22 mouse cellular contexts compared by ENCODE assay signal in the genomic region with DNA sequence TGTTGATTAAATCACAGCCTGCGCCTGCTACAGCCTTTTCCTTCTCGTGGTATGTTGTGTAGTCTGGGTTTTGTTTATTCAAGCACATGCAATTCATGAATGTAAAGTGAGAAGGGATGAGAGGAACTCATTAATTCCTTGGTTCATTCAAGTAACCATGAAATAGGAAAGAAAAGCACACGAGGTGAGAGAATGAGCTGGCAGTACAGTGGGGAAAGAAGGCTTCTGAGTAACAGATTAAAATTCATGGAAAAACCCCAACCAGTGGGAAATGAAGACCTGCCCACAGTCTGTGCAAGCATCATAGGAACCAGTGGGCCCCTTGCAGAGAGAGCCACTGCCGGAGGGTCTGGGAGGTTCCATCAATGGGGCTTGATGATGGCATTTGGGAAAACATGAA.
A peak's percentile ranks its signal among the peaks of the same experiment; 100 is the strongest.
DNase-seq lines count a peak whose midpoint lies in the region; ATAC-seq and TF ChIP-seq lines count a peak whose summit lies in the region.
"Had no signal": no experiment of that assay in that cellular context is flagged by ENCODE, and none has a peak within 500 bp of the region (broad histone marks: within the 10 kb centered on the region; RNA-seq: fewer than 3 reads in every experiment).

No protein-coding gene starts in this region.

- no peak overlapping the region for H3K9ac ChIP-seq in forebrain, embryonic 13.5 days
- H3K9ac ChIP-seq in forebrain, embryonic 12.5 days = no peak overlapping the region
- H3K9ac ChIP-seq in hindbrain, embryonic 12.5 days = no peak overlapping the region
- H3K9ac ChIP-seq in hindbrain, embryonic 16.5 days (ENCODE audit: low read depth, low read length) = no peak overlapping the region
- no peak overlapping the region for H3K9ac ChIP-seq in midbrain, embryonic 13.5 days (replicated peaks)
- H3K9ac ChIP-seq in forebrain, postnatal 0 days = no peak overlapping the region
- H3K9ac ChIP-seq: heart, embryonic 13.5 days; hindbrain, embryonic 13.5 days had no signal

- H3K4me1 ChIP-seq in forebrain, embryonic 13.5 days = peaks cover 14% of the 10 kb centered on the region
- H3K4me1 ChIP-seq in forebrain, embryonic 12.5 days = peaks cover 10% of the 10 kb centered on the region
- 0 out of 2 replicates have a peak, but pooled peaks cover 5% of the 10 kb centered on the region for H3K4me1 ChIP-seq in hindbrain, embryonic 12.5 days
- H3K4me1 ChIP-seq in hindbrain, embryonic 16.5 days (ENCODE audit: control insufficient read depth, insufficient read depth, low read depth, low read length) = no peaks in the 10 kb centered on the region
- peaks cover 18% of the 10 kb centered on the region; the same call in 1 of the 2 replicates for H3K4me1 ChIP-seq in midbrain, embryonic 10.5 days
- peaks cover 17% of the 10 kb centered on the region for H3K4me1 ChIP-seq in midbrain, embryonic 13.5 days (replicated peaks)
- H3K4me1 ChIP-seq in forebrain, postnatal 0 days (ENCODE audit: insufficient read depth) = no peaks in the 10 kb centered on the region
- H3K4me1 ChIP-seq: heart, embryonic 10.5 days; heart, embryonic 13.5 days had no signal

- H3K36me3 ChIP-seq in forebrain, embryonic 13.5 days (ENCODE audit: poor library complexity, severe bottlenecking) = no peaks in the 10 kb centered on the region
- no peaks in the 10 kb centered on the region for H3K36me3 ChIP-seq in forebrain, embryonic 12.5 days (replicated peaks)
- H3K36me3 ChIP-seq in hindbrain, embryonic 12.5 days = no peaks in the 10 kb centered on the region
- no peaks in the 10 kb centered on the region for H3K36me3 ChIP-seq in hindbrain, embryonic 16.5 days (ENCODE audit: control insufficient read depth, insufficient read depth, low read length)
- H3K36me3 ChIP-seq in midbrain, embryonic 10.5 days = no peaks in the 10 kb centered on the region
- H3K36me3 ChIP-seq in midbrain, embryonic 13.5 days = no peaks in the 10 kb centered on the region
- no peaks in the 10 kb centered on the region for H3K36me3 ChIP-seq in forebrain, postnatal 0 days (ENCODE audit: insufficient read depth)
- H3K36me3 ChIP-seq: heart, embryonic 10.5 days; heart, embryonic 13.5 days; hindbrain, embryonic 13.5 days had no signal

- no peak for TF ChIP-seq CTCF in forebrain, postnatal 0 days (IDR thresholded peaks at IDR 0.05; ENCODE audit: low read depth)

- no peak for DNase-seq in midbrain, embryonic 10.5 days (ENCODE audit: low spot score)
- DNase-seq in forebrain, postnatal 0 days = no peak
- DNase-seq in gastrocnemius, postnatal 25 days = no peak
- DNase-seq: adrenal gland, adult 8-10 months; adrenal gland, postnatal 25 days; cerebellum, adult 18-20 months; cerebellum, adult 9-10 months; cerebellum, postnatal 14 days; gastrocnemius, postnatal 36 days; heart, adult 2 months; heart, postnatal 14 days; heart, postnatal 4 days had no signal

- peak; percentile 62 for ATAC-seq in forebrain, embryonic 13.5 days
- no peak for ATAC-seq in forebrain, embryonic 12.5 days (ENCODE audit: low FRiP score)
- ATAC-seq in hindbrain, embryonic 12.5 days (ENCODE audit: low FRiP score) = no peak
- ATAC-seq in hindbrain, embryonic 16.5 days = no peak
- no peak for ATAC-seq in midbrain, embryonic 13.5 days
- peak; percentile 42; the same call in 1 of the 2 replicates for ATAC-seq in forebrain, postnatal 0 days
- ATAC-seq: activated CD4-positive, CD25-positive, alpha-beta regulatory T cell, adult 4 months; intestine, postnatal 0 days had no signal

- H3K4me2 ChIP-seq in forebrain, embryonic 13.5 days = no peak overlapping the region
- H3K4me2 ChIP-seq in forebrain, embryonic 12.5 days = no peak overlapping the region
- H3K4me2 ChIP-seq in hindbrain, embryonic 12.5 days (replicated peaks) = no peak overlapping the region
- no peak overlapping the region for H3K4me2 ChIP-seq in hindbrain, embryonic 16.5 days (ENCODE audit: low read length)
- H3K4me2 ChIP-seq in midbrain, embryonic 13.5 days (replicated peaks) = no peak overlapping the region
- H3K4me2 ChIP-seq in forebrain, postnatal 0 days (ENCODE audit: low read depth) = no peak overlapping the region
- H3K4me2 ChIP-seq: heart, embryonic 13.5 days; hindbrain, embryonic 13.5 days had no signal

- no peak overlapping the region for H3K27ac ChIP-seq in forebrain, embryonic 13.5 days
- no peak overlapping the region for H3K27ac ChIP-seq in forebrain, embryonic 12.5 days
- H3K27ac ChIP-seq in hindbrain, embryonic 12.5 days = 0 out of 2 replicates have a peak overlapping the region, but pooled peaks have one; percentile 30
- no peak overlapping the region for H3K27ac ChIP-seq in hindbrain, embryonic 16.5 days (ENCODE audit: low read depth, low read length)
- peak overlapping the region; percentile 43; the same call in 1 of the 2 replicates for H3K27ac ChIP-seq in midbrain, embryonic 10.5 days (replicated peaks)
- H3K27ac ChIP-seq in midbrain, embryonic 13.5 days = no peak overlapping the region
- no peak overlapping the region for H3K27ac ChIP-seq in forebrain, postnatal 0 days (ENCODE audit: low read depth, low read length)
- H3K27ac ChIP-seq: heart, adult 2 months; heart, embryonic 10.5 days; heart, embryonic 13.5 days; hindbrain, embryonic 13.5 days had no signal

- H3K9me3 ChIP-seq in forebrain, embryonic 13.5 days (replicated peaks) = no peaks in the 10 kb centered on the region
- no peaks in the 10 kb centered on the region for H3K9me3 ChIP-seq in forebrain, embryonic 12.5 days
- H3K9me3 ChIP-seq in hindbrain, embryonic 12.5 days (replicated peaks) = no peaks in the 10 kb centered on the region
- no peaks in the 10 kb centered on the region for H3K9me3 ChIP-seq in hindbrain, embryonic 16.5 days (ENCODE audit: control insufficient read depth, low read length)
- H3K9me3 ChIP-seq in midbrain, embryonic 10.5 days (replicated peaks) = no peaks in the 10 kb centered on the region
- H3K9me3 ChIP-seq in midbrain, embryonic 13.5 days = no peaks in the 10 kb centered on the region
- H3K9me3 ChIP-seq in forebrain, postnatal 0 days (ENCODE audit: low read length) = no peaks in the 10 kb centered on the region
- H3K9me3 ChIP-seq: heart, embryonic 10.5 days; heart, embryonic 13.5 days; hindbrain, embryonic 13.5 days had no signal

- H3K27me3 ChIP-seq in forebrain, embryonic 13.5 days = no peaks in the 10 kb centered on the region
- H3K27me3 ChIP-seq in forebrain, embryonic 12.5 days = no peaks in the 10 kb centered on the region
- no peaks in the 10 kb centered on the region for H3K27me3 ChIP-seq in hindbrain, embryonic 12.5 days
- no peaks in the 10 kb centered on the region for H3K27me3 ChIP-seq in hindbrain, embryonic 16.5 days (replicated peaks; ENCODE audit: control insufficient read depth, insufficient read depth, low read length)
- H3K27me3 ChIP-seq in midbrain, embryonic 10.5 days (ENCODE audit: low read depth, poor library complexity, severe bottlenecking) = no peaks in the 10 kb centered on the region
- no peaks in the 10 kb centered on the region for H3K27me3 ChIP-seq in midbrain, embryonic 13.5 days
- H3K27me3 ChIP-seq in forebrain, postnatal 0 days (ENCODE audit: insufficient read depth, low read length) = no peaks in the 10 kb centered on the region
- H3K27me3 ChIP-seq: hindbrain, embryonic 13.5 days had no signal

- WGBS in forebrain, embryonic 13.5 days = 28% methylated on average over 4 of the region's 4 CpGs
- 34% methylated on average over 4 of the region's 4 CpGs for WGBS in forebrain, embryonic 12.5 days
- WGBS in hindbrain, embryonic 12.5 days = 42% methylated on average over 4 of the region's 4 CpGs
- WGBS in hindbrain, embryonic 16.5 days = 44% methylated on average over 4 of the region's 4 CpGs
- 80% methylated on average over 4 of the region's 4 CpGs for WGBS in midbrain, embryonic 10.5 days
- 32% methylated on average over 4 of the region's 4 CpGs for WGBS in midbrain, embryonic 13.5 days
- 27% methylated on average over 4 of the region's 4 CpGs for WGBS in forebrain, postnatal 0 days

- H3K4me3 ChIP-seq in forebrain, embryonic 13.5 days = no peak overlapping the region
- H3K4me3 ChIP-seq in forebrain, embryonic 12.5 days (replicated peaks) = no peak overlapping the region
- H3K4me3 ChIP-seq in hindbrain, embryonic 12.5 days = no peak overlapping the region
- H3K4me3 ChIP-seq in hindbrain, embryonic 16.5 days (ENCODE audit: low read length) = no peak overlapping the region
- H3K4me3 ChIP-seq in midbrain, embryonic 10.5 days = no peak overlapping the region
- no peak overlapping the region for H3K4me3 ChIP-seq in midbrain, embryonic 13.5 days (replicated peaks)
- no peak overlapping the region for H3K4me3 ChIP-seq in forebrain, postnatal 0 days (ENCODE audit: low read depth, low read length)
- H3K4me3 ChIP-seq: heart, adult 2 months; heart, embryonic 10.5 days; heart, embryonic 13.5 days; hindbrain, embryonic 13.5 days had no signal

Comparison
In these comparisons a context has a peak if more than half of its experiments do, and no peak if none do; other contexts are left out.
1. ATAC-seq: peak in forebrain, embryonic 13.5 days (single experiment) and forebrain, postnatal 0 days (single experiment); none in forebrain, embryonic 12.5 days (single experiment), hindbrain, embryonic 12.5 days (single experiment), hindbrain, embryonic 16.5 days (single experiment) and midbrain, embryonic 13.5 days (single experiment).
2. H3K27ac ChIP-seq: peak in hindbrain, embryonic 12.5 days (single experiment) and midbrain, embryonic 10.5 days (single experiment); none in forebrain, embryonic 13.5 days (single experiment), forebrain, embryonic 12.5 days (single experiment), hindbrain, embryonic 16.5 days (single experiment), midbrain, embryonic 13.5 days (single experiment) and forebrain, postnatal 0 days (single experiment).